Mouse (Mus musculus) hindbrain, embryonic 11.5 days (tissue): ENCODE results near the gene Ppp1r10. TPM values are rescaled to one million over a fixed set of nuclear protein-coding genes. Genes with fewer than 3 reads are reported as not detected.

ENCODE experiments used
- ATAC-seq: fragments of 200-750 bp; cut with Nextera tagmentation; 2 replicates; pipeline ENCODE4 v1.8.0; 2017; ENCODE audit warnings: mild to moderate bottlenecking, moderate TSS enrichment, moderate library complexity; ENCODE audit not compliant: low FRiP score
- DNase-seq: peaks from one replicate; pipeline ENCODE4 v3.0.0-alpha.2; 2015; ENCODE audit warnings: low spot score
- H3K27ac ChIP-seq: fragments of 300-500 bp; sonication (generic); 2 replicates; pipeline ENCODE4 v1.5.1; 2014; ENCODE audit warnings: mild to moderate bottlenecking, low read depth, low read length
- H3K27me3 ChIP-seq: fragments of 300-500 bp; sonication (generic); 2 replicates; pipeline ENCODE4 v1.6.1; 2014; ENCODE audit warnings: mild to moderate bottlenecking, low read length, moderate library complexity, mixed read lengths; ENCODE audit not compliant: control insufficient read depth, insufficient read depth
- H3K36me3 ChIP-seq: fragments of 300-500 bp; sonication (generic); 2 replicates; pipeline ENCODE4 v1.6.1; 2014; ENCODE audit warnings: mild to moderate bottlenecking, low read length, moderate library complexity, mixed read lengths; ENCODE audit not compliant: control insufficient read depth, insufficient read depth
- H3K4me1 ChIP-seq: fragments of 300-500 bp; sonication (generic); replicated peaks from 2 replicates; pipeline ENCODE4 v1.6.1; 2014; ENCODE audit warnings: low read length, mixed read lengths; ENCODE audit not compliant: control insufficient read depth, insufficient read depth
- H3K4me2 ChIP-seq: fragments of 300-500 bp; sonication (generic); replicated peaks from 2 replicates; pipeline ENCODE4 v1.6.1; 2014; ENCODE audit warnings: mild to moderate bottlenecking, low read depth, low read length
- H3K4me3 ChIP-seq: fragments of 300-500 bp; sonication (generic); 2 replicates; pipeline ENCODE4 v1.5.1; 2014; ENCODE audit warnings: low read depth, low read length
- H3K9ac ChIP-seq: fragments of 300-500 bp; sonication (generic); 2 replicates; pipeline ENCODE4 v1.6.1; 2014; ENCODE audit warnings: low read depth, low read length
- H3K9me3 ChIP-seq: fragments of 300-500 bp; sonication (generic); 2 replicates; pipeline ENCODE4 v1.6.1; 2016; ENCODE audit warnings: low read length; ENCODE audit not compliant: control insufficient read depth
- whole genome bisulfite sequencing: fragments of 180-500 bp; shearing (Covaris S2); extraction: QIAGEN DNeasy Blood & Tissue Kit; methylation state at CpG from one replicate; pipeline ENCODE4 v1.1.7; 2014; 5-methylcytosine and 5-hydroxymethylcytosine counted together
- polyA plus RNA-seq: library from polyadenylated mRNA; unstranded; fragments of >200 nt; fragmentation: Nextera tagmentation; extraction: Ambion mirVana; gene quantifications from 2 replicates; pipeline ENCODE4 v1.2.1, GENCODE M21; 2014

The Ppp1r10 gene
- polyA plus RNA-seq, 1 experiment from 2014 or later = 49.8 TPM

DNA sequence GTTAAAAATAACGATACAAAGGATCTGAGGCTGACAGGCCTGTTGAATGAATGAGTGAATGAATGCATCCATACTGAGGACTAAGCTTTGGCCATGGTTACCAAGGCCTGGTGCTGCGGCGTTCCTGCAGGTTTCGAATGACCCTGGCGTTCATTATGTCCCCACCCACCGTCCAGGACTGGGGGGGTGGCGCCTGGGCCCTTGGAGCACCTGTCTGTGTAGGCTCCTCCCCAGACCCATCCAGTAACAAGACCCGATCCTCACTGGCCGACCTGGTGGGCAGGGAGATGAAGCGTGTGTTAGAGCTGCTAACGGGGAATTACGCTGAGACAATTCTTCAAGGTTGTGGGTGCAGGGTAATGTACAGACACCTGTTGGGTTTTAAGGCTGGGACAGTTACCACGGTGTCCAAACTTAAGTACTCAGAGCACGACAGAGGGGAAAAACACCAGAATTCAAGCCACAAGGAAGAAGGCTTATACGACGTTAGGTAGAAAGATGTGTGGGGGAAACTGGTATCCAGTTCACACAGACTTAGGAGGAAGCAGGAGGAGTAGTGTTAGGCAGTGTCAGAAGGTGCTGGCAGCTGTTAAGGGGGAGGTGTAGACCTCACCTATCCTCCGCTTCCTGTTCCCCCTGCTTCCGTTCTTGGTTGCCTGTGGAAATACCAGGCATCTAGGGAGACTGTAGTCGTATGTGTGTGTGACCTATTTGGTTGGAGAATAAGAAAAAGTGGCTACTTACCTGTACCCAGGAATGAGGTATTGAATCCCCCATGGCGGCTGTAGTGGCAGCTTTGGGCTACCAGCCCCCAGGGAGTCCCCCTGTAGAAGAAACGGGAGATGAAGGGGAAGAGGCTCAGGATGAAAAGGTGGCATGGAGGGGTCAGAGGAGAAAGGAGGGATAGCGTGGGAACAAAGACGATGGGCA, 18.3 kb upstream of the Ppp1r10 start:
- H3K4me3 ChIP-seq = peak overlapping the region; percentile 78; the same call in 1 of the 2 replicates
- H3K4me1 ChIP-seq = peaks cover 3% of the 10 kb centered on the region; the same call in 1 of the 2 replicates
- peak overlapping the region; percentile 19; the same call in 1 of the 2 replicates for H3K4me2 ChIP-seq
- ATAC-seq (peak; percentile 56), DNase-seq (no peak)
- H3K27me3 ChIP-seq = no peaks in the 10 kb centered on the region
- 46% methylated on average over 23 of the region's 23 CpGs for WGBS
- H3K27ac ChIP-seq = peak overlapping the region; percentile 47; the same call in 1 of the 2 replicates
- H3K36me3 ChIP-seq = no peaks in the 10 kb centered on the region; the same call in 1 of the 2 replicates
- no peaks in the 10 kb centered on the region for H3K9me3 ChIP-seq
- peak overlapping the region; percentile 84; the same call in 1 of the 2 replicates for H3K9ac ChIP-seq

DNA sequence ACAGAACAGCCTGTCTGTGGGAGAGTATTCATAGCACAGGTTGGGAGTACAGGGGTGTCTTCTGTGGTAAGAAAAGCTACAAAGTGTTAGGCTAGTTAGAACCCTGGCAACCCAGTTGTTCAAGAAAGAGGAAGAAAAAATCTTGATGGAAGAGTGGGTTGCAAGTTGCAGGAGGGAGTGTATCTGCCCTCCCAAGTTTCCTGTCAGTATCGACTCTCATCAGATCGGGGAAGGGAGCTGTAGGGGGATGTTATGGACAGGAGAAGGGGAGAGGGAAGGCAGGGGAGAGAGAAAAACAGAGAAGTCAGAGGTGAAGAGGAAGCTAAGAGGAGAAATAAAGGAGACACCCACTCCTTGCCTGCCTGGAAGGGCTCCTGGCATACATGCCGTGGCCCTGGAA, 15.6 kb upstream of the Ppp1r10 start:
- DNase-seq = no peak
- Histone ChIP-seq H3K4me2 (no peak overlapping the region), H3K27ac (no peak overlapping the region), H3K4me1 (peaks cover 3% of the 10 kb centered on the region; the same call in 1 of the 2 replicates), H3K27me3 (no peaks in the 10 kb centered on the region), H3K36me3 (peaks cover 4% of the 10 kb centered on the region; the same call in 1 of the 2 replicates), H3K9me3 (no peaks in the 10 kb centered on the region), H3K9ac (no peak overlapping the region), H3K4me3 (no peak overlapping the region)
- no peak for ATAC-seq
- 91% methylated on average over 3 of the region's 3 CpGs for WGBS

DNA sequence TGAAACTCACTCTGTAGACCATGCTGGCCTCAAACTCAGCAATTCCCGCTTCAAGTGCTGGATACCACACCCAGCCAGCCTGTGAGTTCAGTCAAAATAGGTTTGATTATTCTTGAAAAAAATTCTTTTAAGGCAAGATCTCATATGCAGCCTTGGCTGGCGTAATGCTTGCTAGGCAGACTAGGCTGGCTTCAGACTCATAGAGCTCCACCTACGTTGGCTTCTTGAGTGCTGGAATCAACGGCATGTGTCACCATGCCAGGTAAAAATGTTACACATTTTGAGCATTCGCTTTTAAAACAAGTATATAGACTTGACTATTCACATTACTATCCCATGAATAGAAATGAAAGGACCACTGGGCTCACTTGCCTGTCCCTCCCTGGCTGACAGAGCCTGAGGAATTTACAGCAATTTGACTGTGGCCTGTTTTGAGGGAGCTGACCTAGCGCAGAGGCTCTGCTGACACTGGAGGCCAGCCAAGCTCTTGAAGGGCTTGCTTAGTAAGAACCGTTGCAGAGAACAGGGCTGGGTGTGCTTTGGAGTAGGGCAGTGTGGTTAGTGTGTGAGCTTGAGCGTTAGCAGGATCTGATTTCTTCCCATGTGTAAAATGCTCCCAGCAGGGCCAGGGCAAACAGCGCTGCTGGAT, 12.8 kb upstream of the Ppp1r10 start:
- Histone ChIP-seq H3K4me3 (no peak overlapping the region), H3K9me3 (no peaks in the 10 kb centered on the region), H3K27me3 (no peaks in the 10 kb centered on the region), H3K9ac (no peak overlapping the region), H3K4me1 (no peaks in the 10 kb centered on the region), H3K4me2 (no peak overlapping the region), H3K36me3 (peaks cover 4% of the 10 kb centered on the region; the same call in 1 of the 2 replicates), H3K27ac (no peak overlapping the region)
- 93% methylated on average over 9 of the region's 9 CpGs for WGBS
- DNase-seq (no peak), ATAC-seq (no peak)

DNA sequence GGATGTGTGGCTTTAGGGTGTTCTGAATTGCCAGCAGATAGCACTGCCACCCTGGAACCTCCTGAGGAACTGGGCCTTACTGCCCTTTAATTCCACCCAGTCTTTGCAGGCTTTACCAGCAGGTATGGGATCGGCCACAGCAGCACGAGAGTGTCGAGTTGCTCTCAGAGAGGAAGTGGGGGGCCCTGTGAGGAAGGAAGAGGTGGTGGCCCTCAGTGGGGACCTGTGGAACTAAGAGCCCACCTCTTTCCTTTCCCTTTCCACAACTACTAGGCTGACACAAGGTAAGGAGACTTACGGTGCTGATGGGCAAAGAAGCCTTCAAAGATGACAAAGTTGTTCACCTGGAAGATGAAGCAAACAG, 12.3 kb upstream of the Ppp1r10 start:
- Histone ChIP-seq H3K9ac (no peak overlapping the region), H3K27ac (no peak overlapping the region), H3K4me2 (no peak overlapping the region), H3K36me3 (peaks cover 4% of the 10 kb centered on the region; the same call in 1 of the 2 replicates), H3K9me3 (no peaks in the 10 kb centered on the region), H3K4me1 (no peaks in the 10 kb centered on the region), H3K27me3 (no peaks in the 10 kb centered on the region), H3K4me3 (no peak overlapping the region)
- 91% methylated on average over 4 of the region's 4 CpGs for WGBS
- no peak for ATAC-seq
- DNase-seq = no peak

DNA sequence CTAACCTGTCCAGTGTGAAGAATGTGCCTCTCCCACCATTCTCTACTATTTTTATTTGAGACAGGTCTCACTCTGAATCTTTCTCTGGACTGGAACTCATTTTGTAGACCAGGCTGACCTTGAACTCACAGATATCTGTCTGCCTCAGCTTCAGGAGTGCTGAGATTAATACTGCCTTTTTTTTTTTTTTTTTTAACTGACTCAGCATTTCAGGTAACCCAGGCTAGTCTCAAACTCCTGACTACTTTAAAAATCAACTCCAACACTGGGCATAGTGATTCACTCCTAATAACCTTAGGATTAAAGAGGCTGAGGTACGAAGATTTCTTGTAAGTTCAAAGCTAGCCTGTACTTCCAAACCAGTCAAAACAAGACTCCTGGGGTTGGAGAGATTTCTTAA, 10.6 kb upstream of the Ppp1r10 start:
- Histone ChIP-seq H3K4me3 (no peak overlapping the region), H3K4me1 (no peaks in the 10 kb centered on the region), H3K4me2 (no peak overlapping the region), H3K9me3 (no peaks in the 10 kb centered on the region), H3K27me3 (no peaks in the 10 kb centered on the region), H3K27ac (no peak overlapping the region), H3K36me3 (peaks cover 4% of the 10 kb centered on the region; the same call in 1 of the 2 replicates), H3K9ac (no peak overlapping the region)
- DNase-seq (no peak), ATAC-seq (no peak)
- WGBS = 97% methylated on average over 1 of the region's 1 CpGs

DNA sequence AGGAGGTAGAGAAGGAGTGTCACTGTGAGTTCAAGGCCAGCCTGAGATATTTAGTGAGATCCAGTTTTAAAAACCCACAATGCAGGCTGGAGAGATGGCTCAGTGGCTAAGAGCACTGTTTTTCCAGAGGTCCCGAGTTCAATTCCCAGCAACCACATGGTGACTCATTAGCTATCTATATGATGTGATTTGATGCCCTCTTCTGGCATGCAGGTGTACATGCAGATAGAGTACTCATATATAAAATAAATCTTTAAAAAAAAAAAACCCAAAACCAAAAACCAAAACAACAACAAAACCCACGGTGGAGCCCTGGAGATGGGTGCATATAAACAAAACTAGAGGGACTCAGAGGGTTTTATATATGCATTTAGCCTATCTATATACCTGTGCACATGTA, 8.6 kb upstream of the Ppp1r10 start:
- Histone ChIP-seq H3K4me1 (no peaks in the 10 kb centered on the region), H3K27me3 (no peaks in the 10 kb centered on the region), H3K36me3 (peaks cover 4% of the 10 kb centered on the region; the same call in 1 of the 2 replicates), H3K9ac (no peak overlapping the region), H3K4me3 (no peak overlapping the region), H3K4me2 (no peak overlapping the region), H3K27ac (no peak overlapping the region), H3K9me3 (no peaks in the 10 kb centered on the region)
- ATAC-seq (no peak), DNase-seq (no peak)
- WGBS = 87% methylated on average over 2 of the region's 2 CpGs

DNA sequence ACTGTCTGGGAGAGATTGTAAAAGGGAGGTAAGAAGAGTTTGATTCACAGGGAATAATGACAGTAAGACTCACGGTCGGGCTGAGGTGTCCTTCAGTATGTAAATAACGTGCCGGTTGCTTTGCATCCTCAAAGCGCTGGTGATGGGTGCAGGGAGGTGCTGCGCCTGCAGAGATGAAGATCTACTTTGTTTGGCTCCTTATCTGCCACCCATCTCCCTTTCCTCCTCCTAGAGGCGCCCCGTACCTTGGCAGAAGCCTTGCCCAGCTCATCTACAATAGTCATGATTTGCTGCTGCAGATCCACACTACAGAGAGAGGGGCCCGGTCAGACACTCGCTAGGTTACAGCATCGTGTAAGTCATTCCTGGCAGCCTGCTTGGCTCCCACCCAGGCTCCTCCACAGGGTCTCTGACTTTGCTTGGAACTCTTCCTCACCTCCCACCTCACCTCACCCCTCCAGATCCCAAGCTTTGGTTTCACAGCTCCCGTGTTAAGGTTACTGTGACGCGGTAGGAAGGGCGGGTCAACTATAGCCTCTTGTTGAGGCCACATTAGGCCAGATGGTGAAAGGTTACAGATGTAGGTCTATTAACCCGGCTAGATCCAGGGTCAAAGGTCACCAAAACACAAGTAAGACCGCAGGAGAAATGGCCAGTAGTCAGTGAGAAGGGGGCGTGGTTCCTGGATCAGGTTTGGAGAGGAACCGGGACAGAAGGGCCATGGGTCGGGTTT, 6.9 kb upstream of the Ppp1r10 start:
- ATAC-seq (peak; percentile 58), DNase-seq (no peak)
- Histone ChIP-seq H3K27ac (peak overlapping the region; percentile 62), H3K4me1 (no peaks in the 10 kb centered on the region), H3K9me3 (no peaks in the 10 kb centered on the region), H3K9ac (peak overlapping the region; percentile 79), H3K4me3 (peak overlapping the region; percentile 74), H3K4me2 (peak overlapping the region; percentile 78), H3K36me3 (no peaks in the 10 kb centered on the region), H3K27me3 (no peaks in the 10 kb centered on the region)
- WGBS = 24% methylated on average over 20 of the region's 20 CpGs

DNA sequence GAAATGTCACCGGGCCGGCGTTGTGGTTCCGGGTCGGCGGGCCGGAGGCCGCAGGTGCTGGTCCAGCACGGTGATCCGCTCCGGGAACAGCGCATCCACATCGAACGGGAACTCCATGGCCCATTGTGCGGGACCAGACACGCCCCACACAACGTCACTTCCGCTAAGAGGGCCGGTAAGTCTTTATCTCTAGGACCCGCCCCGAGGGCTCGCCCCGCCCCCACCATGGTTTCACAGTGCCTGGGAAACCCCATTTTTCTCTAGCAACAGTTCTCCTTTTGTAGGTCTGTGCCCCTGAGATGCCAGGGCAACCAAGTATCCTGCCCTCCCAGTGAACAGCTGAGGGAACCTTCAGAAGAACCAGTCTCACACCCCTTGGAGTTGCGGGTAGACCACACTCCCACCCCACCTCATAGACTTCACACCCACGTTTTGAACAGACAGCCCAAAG, 6.3 kb upstream of the Ppp1r10 start, which contains the start of gene Atat1:
Gene Atat1 (minus strand): TSS at position 157 of the 451 bp plus-strand sequence.
- H3K4me1 ChIP-seq = no peaks in the 10 kb centered on the region
- peak; percentile 92 for ATAC-seq
- H3K36me3 ChIP-seq = no peaks in the 10 kb centered on the region

More for the DNA sequence above, 6.3 kb upstream of the Ppp1r10 start, which contains the start of gene Atat1:
- DNase-seq = peak; percentile 99
- Histone ChIP-seq H3K27me3 (no peaks in the 10 kb centered on the region), H3K9me3 (no peaks in the 10 kb centered on the region), H3K9ac (peak within 1 kb of the TSS; percentile 79), H3K4me3 (peak within 1 kb of the TSS; percentile 74), H3K4me2 (peak within 1 kb of the TSS; percentile 78), H3K27ac (peak within 1 kb of the TSS; percentile 64)
- WGBS = 2% methylated on average over 25 of the region's 25 CpGs
